Mouse (Mus musculus) erythroblast, embryonic 14.5 days (primary cell): ENCODE results near the gene Zrsr2.

Source experiments
- GATA1 ChIP-seq: IDR thresholded peaks from 2 replicates; pipeline ENCODE4 v1.6.1; 2012; ENCODE audit warnings: low read length, inconsistent platforms, mixed read lengths
- TAL1 ChIP-seq: IDR thresholded peaks from 3 replicates; pipeline ENCODE4 v1.6.1; 2012; ENCODE audit warnings: low read length, inconsistent platforms, mixed read lengths

DNA sequence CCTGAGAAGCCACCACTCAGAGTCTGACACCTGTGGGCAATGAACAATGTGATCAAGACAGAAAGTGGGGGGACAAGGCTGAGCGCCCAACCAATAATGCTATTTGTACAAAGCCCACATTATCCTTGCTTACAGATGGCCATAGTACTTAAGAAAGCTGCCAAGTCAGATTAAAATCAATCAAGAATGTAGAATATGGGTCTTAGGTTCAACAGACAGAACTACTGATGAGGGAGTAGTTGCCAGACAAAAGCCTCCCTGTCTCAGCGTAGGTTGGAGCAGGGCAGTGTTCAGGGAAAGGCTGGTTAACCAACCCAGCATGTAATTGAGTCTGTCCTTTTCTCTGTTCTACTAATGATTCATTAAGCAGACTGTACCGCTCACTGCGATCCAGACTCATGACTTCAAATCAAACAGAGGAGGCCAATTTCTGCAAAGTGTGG, 72.9 kb downstream of the Zrsr2 start:
- TF ChIP-seq GATA1 (no peak), TAL1 (no peak)
